Comparison of ENCODE assay signal across 19 mouse cellular contexts in the genomic region with DNA sequence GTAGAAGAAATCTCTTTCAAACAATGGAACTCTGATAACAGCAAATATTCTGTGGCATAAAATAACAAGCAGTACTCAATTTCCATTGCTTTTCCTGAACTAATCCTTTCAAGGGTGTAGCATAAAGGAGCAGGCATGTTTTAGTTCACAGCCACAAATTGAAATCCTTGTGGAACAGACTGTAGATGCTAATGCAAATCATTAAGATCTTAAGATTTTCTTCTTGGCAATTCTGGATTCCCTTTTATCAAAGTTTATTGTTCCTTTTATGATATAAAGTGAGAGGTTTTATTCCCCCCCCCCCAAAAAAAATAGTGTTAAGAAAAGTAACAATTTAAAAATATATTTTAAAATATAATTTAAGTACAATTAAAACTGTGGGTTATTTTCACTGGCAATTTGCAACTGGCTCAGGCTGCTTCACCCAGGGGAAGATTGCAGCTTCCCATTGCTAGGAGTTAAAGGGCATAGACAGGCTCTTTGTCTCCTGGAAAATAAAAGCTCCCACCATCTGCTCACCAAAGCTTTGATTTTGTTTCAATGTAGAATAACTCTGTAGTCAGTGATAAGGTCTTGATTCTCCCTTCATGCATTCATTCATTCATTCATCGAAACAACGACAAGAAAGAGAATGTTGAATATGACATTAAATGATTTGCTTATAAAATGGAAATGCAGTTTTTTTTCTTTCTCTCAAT. TPM values are rescaled to one million over a fixed set of nuclear protein-coding genes. Genes with fewer than 3 reads are reported as not detected.
DNase-seq lines count a peak whose midpoint lies in the region; ATAC-seq lines count a peak whose summit lies in the region.
"Had no signal": no experiment of that assay in that cellular context is flagged by ENCODE, and none has a peak within 500 bp of the region (broad histone marks: within the 10 kb centered on the region; RNA-seq: fewer than 3 reads in every experiment).

No protein-coding gene starts in this region.

- H3K27me3 ChIP-seq in forebrain, embryonic 16.5 days (replicated peaks; ENCODE audit: control insufficient read depth, insufficient read depth, low read length): no peaks in the 10 kb centered on the region
- H3K27me3 ChIP-seq in midbrain, embryonic 10.5 days (ENCODE audit: low read depth, poor library complexity, severe bottlenecking): no peaks in the 10 kb centered on the region
- no peaks in the 10 kb centered on the region for H3K27me3 ChIP-seq in neural tube, embryonic 13.5 days
- H3K27me3 ChIP-seq: heart, embryonic 15.5 days had no signal

- no peaks in the 10 kb centered on the region for H3K4me1 ChIP-seq in forebrain, embryonic 16.5 days (replicated peaks; ENCODE audit: control insufficient read depth, insufficient read depth, low read length)
- H3K4me1 ChIP-seq in midbrain, embryonic 10.5 days: peaks cover 20% of the 10 kb centered on the region
- peaks cover 9% of the 10 kb centered on the region for H3K4me1 ChIP-seq in neural tube, embryonic 13.5 days (replicated peaks)
- H3K4me1 ChIP-seq: heart, embryonic 15.5 days had no signal

- intact Hi-C loops in left cerebral cortex, postnatal 36 days (cut with DNase I): no loop called here

- no peaks in the 10 kb centered on the region for H3K9me3 ChIP-seq in forebrain, embryonic 16.5 days (ENCODE audit: control insufficient read depth, low read length)
- H3K9me3 ChIP-seq in midbrain, embryonic 10.5 days (replicated peaks): no peaks in the 10 kb centered on the region
- no peaks in the 10 kb centered on the region for H3K9me3 ChIP-seq in neural tube, embryonic 13.5 days
- H3K9me3 ChIP-seq: heart, embryonic 15.5 days had no signal

- H3K9ac ChIP-seq in forebrain, embryonic 16.5 days (replicated peaks; ENCODE audit: low read depth, low read length): no peak overlapping the region
- H3K9ac ChIP-seq in neural tube, embryonic 13.5 days: no peak overlapping the region
- H3K9ac ChIP-seq: heart, embryonic 15.5 days had no signal

- H3K4me2 ChIP-seq in forebrain, embryonic 16.5 days (ENCODE audit: low read length): no peak overlapping the region
- no peak overlapping the region for H3K4me2 ChIP-seq in neural tube, embryonic 13.5 days
- H3K4me2 ChIP-seq: heart, embryonic 15.5 days had no signal

- H3K27ac ChIP-seq in forebrain, embryonic 16.5 days (ENCODE audit: low read length): peak overlapping the region; percentile 39; the same call in 1 of the 2 replicates
- peak overlapping the region; percentile 81 for H3K27ac ChIP-seq in midbrain, embryonic 10.5 days (replicated peaks)
- H3K27ac ChIP-seq in neural tube, embryonic 13.5 days (replicated peaks): peak overlapping the region; percentile 62
- H3K27ac ChIP-seq: heart, embryonic 15.5 days; left cerebral cortex, adult 2 months had no signal

- DNase-seq in embryo, embryonic 11 days: peak; percentile 38
- no peak for DNase-seq in midbrain, embryonic 10.5 days (ENCODE audit: low spot score)
- no peak for DNase-seq in left cerebral cortex, postnatal 36 days (ENCODE audit: low spot score in 2 of 2)
- no peak for DNase-seq in lung, postnatal 10 days
- DNase-seq: cerebellum, adult 18-20 months; kidney, adult 9 months; lung, postnatal 4 days; right cerebral cortex, postnatal 25 days had no signal

- no peaks in the 10 kb centered on the region for H3K36me3 ChIP-seq in forebrain, embryonic 16.5 days (ENCODE audit: control insufficient read depth, insufficient read depth)
- no peaks in the 10 kb centered on the region for H3K36me3 ChIP-seq in midbrain, embryonic 10.5 days
- H3K36me3 ChIP-seq in neural tube, embryonic 13.5 days: no peaks in the 10 kb centered on the region
- H3K36me3 ChIP-seq: heart, embryonic 15.5 days had no signal

- peak; percentile 89 for ATAC-seq in forebrain, embryonic 16.5 days
- peak; percentile 43; the same call in 1 of the 2 replicates for ATAC-seq in neural tube, embryonic 13.5 days (ENCODE audit: low read depth)
- no peak for ATAC-seq in granulocyte monocyte progenitor cell, adult 5-6 weeks (replicated peaks; ENCODE audit: poor library complexity, severe bottlenecking)

- WGBS in forebrain, embryonic 16.5 days: 28% methylated on average over 2 of the region's 2 CpGs
- 56% methylated on average over 2 of the region's 2 CpGs for WGBS in midbrain, embryonic 10.5 days
- 28% methylated on average over 2 of the region's 2 CpGs for WGBS in neural tube, embryonic 13.5 days

- no peak overlapping the region for H3K4me3 ChIP-seq in forebrain, embryonic 16.5 days (replicated peaks; ENCODE audit: low read length)
- H3K4me3 ChIP-seq in midbrain, embryonic 10.5 days: no peak overlapping the region
- H3K4me3 ChIP-seq in neural tube, embryonic 13.5 days: no peak overlapping the region
- H3K4me3 ChIP-seq: heart, embryonic 15.5 days; left cerebral cortex, adult 2 months had no signal

RNA-seq across cellular contexts. Expression of a gene that starts 24.1 kb away (rescaled TPM):
- not detected in 2 replicates for polyA plus RNA-seq in forebrain, embryonic 16.5 days (2015; fragmentation: Nextera tagmentation; extraction: Ambion mirVana)
- polyA plus RNA-seq in midbrain, embryonic 10.5 days (2016; fragmentation: Nextera tagmentation; extraction: Ambion mirVana): not detected in 2 replicates
- not detected in 2 replicates for polyA plus RNA-seq in neural tube, embryonic 13.5 days (2015; fragmentation: Nextera tagmentation; extraction: Ambion mirVana)
- total RNA-seq in left cerebral cortex, postnatal 36 days (2021): not detected
- total RNA-seq in granulocyte monocyte progenitor cell, adult 5-6 weeks (2014; fragmentation: Nextera tagmentation): not detected in 2 replicates
- not detected in 2 replicates for total RNA-seq in granulocyte monocyte progenitor cell, adult 5-6 weeks (2017)
- total RNA-seq: common myeloid progenitor, adult 5-6 weeks; layer of hippocampus, adult 18-20 months; left cerebral cortex, adult 2 months; monocyte, adult 5-6 weeks had no signal
- polyA plus RNA-seq: C2C12; heart, embryonic 15.5 days; limb, embryonic 14.5 days; liver, embryonic 16.5 days had no signal
